Comparison of ENCODE assay signal across 14 mouse cellular contexts in the genomic region with DNA sequence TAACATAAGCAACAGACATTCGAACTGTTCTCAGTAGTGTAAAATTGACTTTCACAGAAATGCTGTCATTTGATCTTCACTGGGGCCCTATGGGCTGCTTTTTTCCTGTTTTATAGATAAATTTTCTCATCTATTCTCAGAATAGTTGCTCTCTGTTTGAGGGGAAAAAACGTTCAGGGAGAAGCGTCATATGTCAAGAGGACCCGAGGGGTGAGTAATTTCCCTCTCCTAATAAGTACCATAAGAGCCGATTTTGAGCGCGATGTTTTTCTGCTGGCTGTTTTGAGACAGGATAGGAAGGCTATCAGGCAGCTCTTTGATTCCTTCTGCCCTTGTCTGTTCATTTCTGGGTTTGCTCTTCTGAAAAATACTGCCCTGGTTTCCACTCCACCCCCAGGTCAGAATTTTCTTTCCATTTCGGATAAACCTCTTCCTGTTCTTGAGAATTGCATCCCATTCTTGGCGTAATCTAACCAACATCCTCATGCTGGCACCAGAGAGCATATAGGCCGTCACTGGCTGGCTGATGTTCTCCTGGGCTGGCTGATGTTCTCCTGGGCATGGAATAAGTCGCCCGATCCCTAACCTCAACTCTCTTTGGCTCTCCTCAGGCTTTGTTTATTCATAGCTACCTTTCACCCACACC. TPM values are rescaled to one million over a fixed set of nuclear protein-coding genes. Genes with fewer than 3 reads are reported as not detected.
DNase-seq lines count a peak whose midpoint lies in the region; ATAC-seq lines count a peak whose summit lies in the region.
"Had no signal": no experiment of that assay in that cellular context is flagged by ENCODE, and none has a peak within 500 bp of the region (broad histone marks: within the 10 kb centered on the region; RNA-seq: fewer than 3 reads in every experiment).

No protein-coding gene starts in this region.

- WGBS in limb, embryonic 13.5 days = 33% methylated on average over 12 of the region's 12 CpGs
- 47% methylated on average over 12 of the region's 12 CpGs for WGBS in limb, embryonic 10.5 days
- WGBS in embryonic facial prominence, embryonic 10.5 days = 47% methylated on average over 12 of the region's 12 CpGs
- WGBS in liver, embryonic 16.5 days (ENCODE audit: insufficient replicate concordance) = 27% methylated on average over 12 of the region's 12 CpGs

- DNase-seq in CD4-positive, CD25-positive, alpha-beta regulatory T cell, adult 2 months (ENCODE audit: low read depth, low spot score) = peak; percentile 47
- DNase-seq in limb, embryonic 10.5 days (ENCODE audit: low spot score) = no peak
- no peak for DNase-seq in embryonic facial prominence, embryonic 10.5 days (ENCODE audit: low spot score)
- DNase-seq in B cell, adult 2 months = no peak
- no peak for DNase-seq in urinary bladder, postnatal 25 days (ENCODE audit: low spot score)
- DNase-seq: adrenal gland, postnatal 10 days; cerebellum, postnatal 10 days; left cerebral cortex, postnatal 4 days; thymus, adult 2 months had no signal

- no peaks in the 10 kb centered on the region for H3K9me3 ChIP-seq in limb, embryonic 13.5 days
- no peaks in the 10 kb centered on the region for H3K9me3 ChIP-seq in limb, embryonic 10.5 days (replicated peaks)
- H3K9me3 ChIP-seq in embryonic facial prominence, embryonic 10.5 days = no peaks in the 10 kb centered on the region
- H3K9me3 ChIP-seq in liver, embryonic 16.5 days (replicated peaks; ENCODE audit: control insufficient read depth, low read length) = no peaks in the 10 kb centered on the region

- H3K9ac ChIP-seq in limb, embryonic 13.5 days = no peak overlapping the region
- no peak overlapping the region for H3K9ac ChIP-seq in liver, embryonic 16.5 days (ENCODE audit: low read depth, low read length)

- H3K36me3 ChIP-seq in limb, embryonic 13.5 days = no peaks in the 10 kb centered on the region
- no peaks in the 10 kb centered on the region for H3K36me3 ChIP-seq in limb, embryonic 10.5 days
- H3K36me3 ChIP-seq in embryonic facial prominence, embryonic 10.5 days (replicated peaks) = no peaks in the 10 kb centered on the region
- no peaks in the 10 kb centered on the region for H3K36me3 ChIP-seq in liver, embryonic 16.5 days (ENCODE audit: control insufficient read depth, insufficient read depth)

- H3K27ac ChIP-seq in limb, embryonic 13.5 days = 0 out of 2 replicates have a peak overlapping the region, but pooled peaks have one; percentile 15
- no peak overlapping the region for H3K27ac ChIP-seq in limb, embryonic 10.5 days
- 0 out of 2 replicates have a peak overlapping the region, but pooled peaks have one; percentile 52 for H3K27ac ChIP-seq in embryonic facial prominence, embryonic 10.5 days (replicated peaks)
- H3K27ac ChIP-seq in liver, embryonic 16.5 days (ENCODE audit: low read length) = no peak overlapping the region; the same call in 1 of the 2 replicates

- H3K4me3 ChIP-seq in limb, embryonic 13.5 days = no peak overlapping the region
- H3K4me3 ChIP-seq in limb, embryonic 10.5 days = no peak overlapping the region
- H3K4me3 ChIP-seq in embryonic facial prominence, embryonic 10.5 days = no peak overlapping the region
- H3K4me3 ChIP-seq in liver, embryonic 16.5 days (ENCODE audit: low read depth, low read length) = no peak overlapping the region

- H3K27me3 ChIP-seq in limb, embryonic 13.5 days = peaks cover 5% of the 10 kb centered on the region; the same call in 1 of the 2 replicates
- H3K27me3 ChIP-seq in limb, embryonic 10.5 days (ENCODE audit: low read depth, poor library complexity, severe bottlenecking) = no peaks in the 10 kb centered on the region
- H3K27me3 ChIP-seq in embryonic facial prominence, embryonic 10.5 days (replicated peaks; ENCODE audit: low read depth, poor library complexity, severe bottlenecking) = peaks cover 12% of the 10 kb centered on the region; the same call in 1 of the 2 replicates
- no peaks in the 10 kb centered on the region for H3K27me3 ChIP-seq in liver, embryonic 16.5 days (ENCODE audit: control insufficient read depth, insufficient read depth, low read depth, low read length)
- H3K27me3 ChIP-seq: Patski had no signal

- H3K4me2 ChIP-seq in limb, embryonic 13.5 days (replicated peaks) = 0 out of 2 replicates have a peak overlapping the region, but pooled peaks have one; percentile 14
- H3K4me2 ChIP-seq in liver, embryonic 16.5 days (ENCODE audit: low read depth, low read length) = 0 out of 2 replicates have a peak overlapping the region, but pooled peaks have one; percentile 25

- ATAC-seq in CD4-positive, CD25-positive, alpha-beta regulatory T cell, adult 4 months = no peak
- ATAC-seq in limb, embryonic 13.5 days (ENCODE audit: low FRiP score, low read depth) = no peak
- ATAC-seq in liver, embryonic 16.5 days (ENCODE audit: low read depth) = no peak
- ATAC-seq: hindbrain, embryonic 16.5 days; Patski had no signal

- peaks cover 47% of the 10 kb centered on the region for H3K4me1 ChIP-seq in limb, embryonic 13.5 days
- peaks cover 51% of the 10 kb centered on the region for H3K4me1 ChIP-seq in limb, embryonic 10.5 days
- H3K4me1 ChIP-seq in embryonic facial prominence, embryonic 10.5 days = peaks cover 53% of the 10 kb centered on the region
- H3K4me1 ChIP-seq in liver, embryonic 16.5 days (ENCODE audit: control insufficient read depth, low read depth, low read length) = peaks cover 42% of the 10 kb centered on the region

RNA-seq across cellular contexts. Expression of a gene that starts 29.3 kb away (rescaled TPM):
- polyA plus RNA-seq in CD4-positive, CD25-positive, alpha-beta regulatory T cell, adult 4 months (2017; shearing (Covaris generic)) = 10 to 100 TPM; 80.3 to 83.7 TPM
- polyA plus RNA-seq in limb, embryonic 13.5 days (2015; fragmentation: Nextera tagmentation; extraction: Ambion mirVana) = 157 and 165 TPM in 2 replicates
- 121 and 139 TPM in 2 replicates for polyA plus RNA-seq in limb, embryonic 10.5 days (2016; fragmentation: Nextera tagmentation; extraction: Ambion mirVana)
- 119 and 122 TPM in 2 replicates for polyA plus RNA-seq in embryonic facial prominence, embryonic 10.5 days (2016; fragmentation: Nextera tagmentation; extraction: Ambion mirVana)
- polyA plus RNA-seq in liver, embryonic 16.5 days (2015; fragmentation: Nextera tagmentation; extraction: Ambion mirVana) = 54.8 and 56.0 TPM in 2 replicates

RNA-seq across cellular contexts. Expression of a gene that starts 41.8 kb away (rescaled TPM):
- polyA plus RNA-seq in CD4-positive, CD25-positive, alpha-beta regulatory T cell, adult 4 months (2017; shearing (Covaris generic)) = 10 to 100 TPM in 1 of 2 experiments, 1 to 10 TPM in 1; 7.5 to 10.3 TPM
- polyA plus RNA-seq in limb, embryonic 13.5 days (2015; fragmentation: Nextera tagmentation; extraction: Ambion mirVana) = 31.8 and 36.6 TPM in 2 replicates
- polyA plus RNA-seq in limb, embryonic 10.5 days (2016; fragmentation: Nextera tagmentation; extraction: Ambion mirVana) = 15.6 and 22.8 TPM in 2 replicates
- polyA plus RNA-seq in embryonic facial prominence, embryonic 10.5 days (2016; fragmentation: Nextera tagmentation; extraction: Ambion mirVana) = 27.0 and 28.2 TPM in 2 replicates
- polyA plus RNA-seq in liver, embryonic 16.5 days (2015; fragmentation: Nextera tagmentation; extraction: Ambion mirVana) = 10.4 and 14.2 TPM in 2 replicates

Comparison
In these comparisons a context has a peak if more than half of its experiments do, and no peak if none do; other contexts are left out.
1. H3K27ac ChIP-seq: peak in limb, embryonic 13.5 days (single experiment) and embryonic facial prominence, embryonic 10.5 days (single experiment); none in limb, embryonic 10.5 days (single experiment) and liver, embryonic 16.5 days (single experiment).